Mouse (Mus musculus): Measurements from ENCODE around the gene Klhl22.

The Klhl22 gene

DNA sequence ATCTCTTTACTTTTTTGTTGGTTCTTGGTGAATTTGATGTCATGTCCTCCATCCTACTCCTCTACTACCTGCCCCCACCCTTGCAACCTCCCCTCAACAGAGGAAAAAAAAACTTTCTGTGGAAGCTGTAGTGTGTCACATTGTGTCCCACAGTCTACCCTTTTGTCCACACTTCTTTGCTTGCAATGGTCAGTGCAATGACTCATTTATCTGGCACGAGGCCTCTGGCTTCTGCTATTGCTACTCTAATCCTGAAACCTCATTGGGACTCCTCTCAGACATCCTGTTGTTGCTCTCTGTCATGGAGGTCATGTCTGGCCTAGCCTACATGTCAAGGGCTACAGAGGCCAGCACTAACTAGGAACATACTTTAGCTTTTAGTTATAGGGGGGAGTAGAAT, 5.7 kb upstream of the Klhl22 start:
- DNase-seq (ENCODE audit: low read depth in 2 of 2, low spot score in 2 of 2): no peak

DNA sequence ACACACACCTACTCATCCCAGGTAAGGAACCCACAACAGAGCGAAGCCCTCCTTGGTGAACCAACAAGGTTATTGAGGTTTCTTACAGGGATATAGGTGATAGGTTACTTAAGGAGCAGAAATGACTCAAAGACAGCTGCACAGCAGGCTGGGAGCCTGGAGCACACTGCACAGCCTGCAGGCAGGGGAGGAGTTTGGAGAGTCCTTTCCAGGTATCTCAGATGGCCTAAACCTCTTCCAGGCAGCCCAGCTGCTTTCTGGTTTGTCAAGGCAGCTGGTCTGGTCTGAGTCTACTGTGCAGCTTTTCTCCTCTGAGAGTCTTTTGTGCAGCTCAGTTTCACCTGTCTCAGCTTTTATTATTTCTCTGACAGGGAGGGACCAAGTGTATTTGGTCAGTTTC, 1.7 kb upstream of the Klhl22 start:
- DNase-seq (ENCODE audit: low read depth in 2 of 2, low spot score in 2 of 2): no peak

DNA sequence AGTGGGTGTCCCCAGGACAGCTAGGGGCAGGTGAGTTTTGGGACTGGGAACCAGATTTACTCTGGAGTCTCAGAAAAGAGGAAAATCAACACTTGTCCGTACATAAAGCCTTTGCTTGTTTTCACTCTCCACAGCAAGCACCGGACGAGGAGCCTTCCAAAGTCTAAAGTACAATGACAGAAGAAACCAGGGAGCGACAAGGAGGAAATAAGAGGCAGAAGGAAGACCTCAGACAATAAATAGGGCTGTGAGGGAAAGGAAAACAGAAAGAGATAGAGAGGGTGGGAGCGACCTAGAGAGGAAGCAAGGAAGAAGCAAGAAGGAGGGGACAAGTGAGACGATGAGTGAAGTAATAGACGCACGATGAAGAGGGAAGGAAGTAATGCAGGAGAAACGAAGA, 516 bp upstream of the Klhl22 start:
- DNase-seq (ENCODE audit: low read depth in 2 of 2, low spot score in 2 of 2): no peak

DNA sequence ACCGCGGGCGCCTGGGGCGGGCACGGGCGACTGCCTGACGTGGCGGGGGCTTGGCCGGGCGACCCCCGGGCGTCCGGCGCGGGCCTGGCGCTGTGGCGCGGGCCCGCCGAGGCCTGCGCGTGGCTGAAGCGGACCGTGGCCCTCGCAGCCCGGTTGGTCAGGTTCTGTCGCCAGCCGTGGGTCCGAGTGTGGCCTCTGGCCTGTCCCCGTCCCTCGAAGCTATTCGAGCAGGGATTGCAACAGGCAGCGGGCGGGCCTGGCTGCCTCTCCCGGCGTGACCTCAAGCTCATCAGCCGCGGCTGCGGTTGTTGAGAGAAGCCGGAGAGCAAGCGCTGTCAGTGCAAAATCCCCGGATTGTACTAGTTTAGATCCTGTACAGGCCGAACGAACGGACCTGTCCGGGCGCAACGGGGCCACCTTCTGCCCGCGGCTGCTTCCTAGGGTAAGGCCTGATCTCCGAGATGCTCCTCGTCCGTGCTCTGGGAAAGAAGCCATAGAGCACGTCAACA, 449 bp downstream of the Klhl22 start:
- DNase-seq (ENCODE audit: low read depth in 2 of 2, low spot score in 2 of 2): peak; percentile 10 to 18

DNA sequence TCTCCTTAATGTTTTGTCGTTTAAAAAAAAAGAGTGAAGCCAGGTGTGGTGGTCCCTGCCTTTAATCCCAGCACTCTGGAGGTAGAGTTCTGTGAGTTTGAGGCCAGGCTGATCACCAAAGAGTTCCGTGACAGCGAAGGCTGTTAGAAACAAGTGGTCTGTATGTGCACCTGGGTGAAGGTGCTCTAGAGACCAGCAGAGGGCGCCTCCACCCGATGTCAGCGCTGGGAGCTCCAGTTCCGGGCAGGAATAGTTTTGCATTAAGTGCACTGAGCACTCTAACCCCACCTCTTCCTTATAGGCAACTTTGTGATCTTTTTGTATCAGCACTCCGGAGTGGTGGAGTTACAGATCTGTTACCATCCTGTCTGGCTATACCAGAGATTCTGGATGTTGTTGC, 1.2 kb downstream of the Klhl22 start:
- peak; percentile 11 to 30 for DNase-seq (ENCODE audit: low read depth in 2 of 2, low spot score in 2 of 2)

DNA sequence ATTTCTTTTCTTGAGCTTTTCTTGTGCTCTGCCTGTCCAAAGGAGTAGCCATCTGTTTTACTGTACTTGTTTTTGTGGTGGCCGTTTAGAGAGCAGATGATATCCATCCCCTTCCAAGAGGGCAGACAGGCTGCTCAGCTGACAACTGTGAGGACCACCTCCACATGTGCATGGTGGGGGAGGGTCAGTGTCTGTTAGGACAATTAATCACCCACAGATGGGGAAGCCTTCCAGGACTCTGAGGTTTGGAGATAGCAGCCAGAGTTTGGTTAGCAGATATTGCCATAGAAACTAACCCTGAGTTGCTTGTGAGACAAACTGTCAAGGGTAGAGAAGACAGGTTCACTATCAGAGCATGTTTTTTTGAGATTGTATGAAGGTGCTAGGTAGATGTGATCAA, 1.7 kb downstream of the Klhl22 start:
- no peak for DNase-seq (ENCODE audit: low read depth in 2 of 2, low spot score in 2 of 2)

DNA sequence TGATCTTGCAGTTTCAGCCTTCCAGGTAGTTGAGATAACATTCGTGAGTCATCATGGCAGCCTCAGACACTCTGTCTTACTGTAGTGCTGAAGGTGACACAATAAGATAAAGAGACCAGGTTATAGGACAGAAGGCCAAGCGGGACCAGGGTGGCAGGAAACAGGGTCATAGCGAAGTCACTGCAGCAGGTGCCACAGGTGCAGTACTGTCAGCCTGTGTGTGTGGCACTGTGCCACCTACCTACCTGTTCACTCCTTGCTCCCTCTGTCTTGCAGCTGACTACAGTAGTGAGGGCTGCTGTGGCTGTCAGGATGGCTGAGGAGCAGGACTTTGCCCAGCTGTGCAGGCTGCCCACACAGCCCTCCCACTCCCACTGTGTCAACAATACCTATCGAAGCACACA, 4.7 kb downstream of the Klhl22 start:
- DNase-seq (ENCODE audit: low read depth in 2 of 2, low spot score in 2 of 2): no peak

DNA sequence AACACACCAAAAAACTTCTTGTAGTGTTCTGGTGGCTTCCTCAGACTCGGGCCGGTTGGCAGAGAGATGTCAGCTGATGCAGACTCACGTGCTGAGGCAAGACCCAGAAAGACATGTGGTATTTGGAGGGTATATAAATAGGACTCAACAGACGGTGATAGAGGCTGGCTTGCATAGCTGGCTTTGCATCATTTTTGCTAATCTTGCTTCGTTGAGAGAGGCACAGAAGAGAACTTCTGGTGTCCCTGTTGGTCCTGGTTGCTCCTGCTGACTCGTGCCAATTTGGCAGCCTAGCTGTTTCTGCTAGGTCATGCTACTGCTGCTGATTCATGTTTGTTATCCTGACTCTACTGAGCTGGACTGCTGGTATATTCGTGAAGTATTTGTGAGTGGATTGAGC, 9.4 kb downstream of the Klhl22 start:
- no peak for DNase-seq (ENCODE audit: low read depth in 2 of 2, low spot score in 2 of 2)

DNA sequence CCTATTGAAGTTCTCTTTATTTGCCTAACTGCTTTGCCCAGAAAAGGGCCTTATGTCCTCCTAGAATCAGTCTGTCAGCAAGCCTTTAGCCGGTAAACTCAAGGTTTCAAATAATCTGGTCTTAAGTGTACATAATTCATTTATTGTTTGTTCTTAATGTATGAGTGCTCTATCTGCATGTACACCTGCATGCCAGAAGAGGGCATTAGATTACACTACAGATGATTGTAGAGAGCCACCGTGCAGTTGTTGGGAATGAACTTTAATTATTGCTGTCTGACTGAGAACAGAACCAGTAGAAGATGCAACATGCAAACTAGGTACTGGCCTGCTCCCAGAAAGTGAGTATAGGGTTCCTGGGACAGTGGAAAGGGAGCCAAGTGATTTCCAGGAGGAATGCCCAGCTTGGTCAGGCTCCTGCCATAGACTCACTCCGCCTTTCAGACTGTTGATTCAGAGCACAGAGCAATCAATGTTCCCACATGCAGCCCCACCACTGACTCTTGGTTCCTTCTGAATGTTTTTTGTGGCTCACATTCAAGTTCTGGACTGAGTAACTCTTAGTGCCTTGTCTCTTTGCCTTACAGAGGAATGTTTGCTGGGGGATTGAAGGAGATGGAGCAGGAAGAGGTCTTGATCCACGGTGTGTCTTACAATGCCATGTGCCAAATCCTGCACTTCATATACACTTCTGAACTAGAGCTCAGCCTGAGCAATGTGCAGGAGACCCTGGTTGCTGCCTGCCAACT, 11.9 kb downstream of the Klhl22 start:
- no peak for DNase-seq (ENCODE audit: low read depth in 2 of 2, low spot score in 2 of 2)

DNA sequence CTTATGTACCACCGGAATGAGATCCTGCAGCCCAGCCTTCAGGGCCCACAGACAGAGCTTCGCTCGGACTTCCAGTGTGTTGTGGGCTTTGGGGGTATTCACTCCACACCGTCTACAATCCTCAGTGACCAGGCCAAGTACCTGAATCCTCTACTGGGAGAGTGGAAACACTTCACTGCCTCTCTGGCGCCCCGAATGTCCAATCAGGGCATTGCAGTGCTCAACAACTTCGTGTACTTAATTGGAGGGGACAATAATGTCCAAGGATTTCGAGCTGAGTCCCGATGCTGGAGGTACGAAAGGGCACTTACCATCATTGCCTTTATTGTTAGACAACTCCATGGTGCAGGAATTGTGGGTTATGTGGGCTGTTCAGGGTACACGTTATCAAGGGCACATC, 17.4 kb downstream of the Klhl22 start:
- DNase-seq (ENCODE audit: low read depth in 2 of 2, low spot score in 2 of 2): no peak

DNA sequence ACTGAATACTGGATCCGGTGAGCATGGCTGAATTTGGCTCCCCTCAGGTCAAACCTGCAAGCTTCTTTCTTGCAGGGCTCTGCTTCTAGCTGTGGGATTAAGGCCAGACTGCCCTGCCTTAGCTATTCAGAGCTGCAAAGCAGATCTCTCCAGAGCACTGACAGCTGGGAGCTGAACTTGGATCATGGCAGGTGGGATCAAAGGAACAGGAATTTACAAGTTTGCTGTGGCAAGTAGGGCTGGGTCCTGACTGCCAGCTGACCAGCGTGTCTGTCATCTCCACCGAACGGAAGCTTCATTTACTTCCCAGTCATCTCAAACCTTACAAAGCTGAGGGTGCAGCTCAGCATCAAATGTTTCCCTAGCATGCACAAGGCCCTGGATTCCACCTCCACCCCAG, 18.8 kb downstream of the Klhl22 start:
- DNase-seq (ENCODE audit: low read depth in 2 of 2, low spot score in 2 of 2): no peak

DNA sequence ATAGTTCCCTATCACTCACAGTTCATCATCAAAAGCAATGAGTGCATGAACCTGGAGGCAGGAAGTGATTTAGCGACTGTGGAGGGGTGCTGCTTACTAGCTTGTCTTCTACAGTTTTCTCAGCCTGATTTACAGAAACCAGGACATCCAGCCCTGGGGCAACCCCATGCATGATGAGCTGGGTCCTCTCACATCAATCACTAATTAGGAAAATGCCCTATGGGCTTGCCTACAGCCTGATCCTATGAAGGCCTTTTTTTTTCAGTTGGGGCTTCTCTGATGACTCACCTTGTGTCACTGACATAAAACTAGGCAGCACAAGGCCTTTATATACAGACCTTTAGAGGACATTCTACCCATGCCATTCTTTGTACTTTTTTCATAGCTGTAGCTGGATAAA, 20.3 kb downstream of the Klhl22 start:
- DNase-seq (ENCODE audit: low read depth in 2 of 2, low spot score in 2 of 2): no peak

DNA sequence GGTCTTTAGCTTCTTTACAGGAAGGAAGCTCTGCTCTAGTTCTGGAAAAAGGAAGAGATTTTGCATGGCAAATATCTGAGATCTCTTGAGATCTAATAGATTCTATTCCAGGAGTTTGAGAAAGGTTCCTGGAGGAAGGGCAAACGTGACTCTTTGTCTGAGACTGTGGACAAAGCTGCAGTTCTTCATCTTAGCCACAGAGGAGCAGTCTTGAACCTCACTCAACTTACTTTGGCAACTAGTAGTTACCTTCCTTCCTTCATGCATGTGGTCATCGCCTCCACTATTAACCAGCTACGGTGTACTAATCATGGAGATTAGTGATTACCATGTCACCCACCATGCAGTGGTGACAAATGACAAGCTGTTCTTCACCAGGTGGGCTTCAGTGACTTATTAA, 25.9 kb downstream of the Klhl22 start:
- DNase-seq (ENCODE audit: low read depth in 2 of 2, low spot score in 2 of 2): no peak

DNA sequence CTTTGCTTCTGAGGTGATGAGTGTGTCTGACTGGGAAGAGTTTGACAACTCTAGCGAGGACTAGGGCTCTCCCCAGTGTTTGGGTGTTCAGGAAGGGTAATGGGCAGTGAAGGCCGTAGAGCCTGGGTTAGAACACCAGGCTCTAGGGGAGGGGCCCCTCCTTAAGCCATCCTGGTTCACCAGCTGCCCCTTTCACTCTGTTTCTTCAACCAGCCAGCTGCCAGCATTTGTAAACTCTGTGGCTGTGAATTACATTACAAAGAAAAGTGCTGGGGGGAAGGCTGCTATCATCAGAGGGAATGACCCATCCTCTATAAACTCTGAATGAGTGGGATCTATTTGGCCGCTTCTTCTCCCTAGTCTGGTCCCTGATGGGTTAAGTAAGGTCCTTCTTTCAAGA, 33.3 kb downstream of the Klhl22 start:
- no peak for DNase-seq (ENCODE audit: low read depth in 2 of 2, low spot score in 2 of 2)

DNA sequence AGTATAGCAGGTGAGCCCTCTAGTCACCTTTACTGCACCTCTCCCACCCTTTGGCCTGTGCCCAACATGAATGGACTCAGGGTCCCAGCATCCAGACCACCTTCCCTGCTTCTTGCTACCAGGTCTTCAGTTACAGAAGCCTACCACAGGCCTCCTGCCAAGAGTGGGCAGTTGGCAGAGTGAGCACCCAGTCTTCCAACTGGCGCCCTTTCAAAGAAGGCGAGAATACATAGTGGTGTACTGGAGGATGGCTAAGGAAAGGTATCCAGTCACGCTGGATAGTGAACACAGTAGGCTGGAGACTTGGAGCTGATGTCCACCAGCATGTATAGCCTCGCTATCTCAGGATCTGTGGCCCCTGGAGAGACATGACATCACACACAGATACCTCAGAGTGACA, 34.6 kb downstream of the Klhl22 start:
- DNase-seq (ENCODE audit: low read depth in 2 of 2, low spot score in 2 of 2): no peak

DNA sequence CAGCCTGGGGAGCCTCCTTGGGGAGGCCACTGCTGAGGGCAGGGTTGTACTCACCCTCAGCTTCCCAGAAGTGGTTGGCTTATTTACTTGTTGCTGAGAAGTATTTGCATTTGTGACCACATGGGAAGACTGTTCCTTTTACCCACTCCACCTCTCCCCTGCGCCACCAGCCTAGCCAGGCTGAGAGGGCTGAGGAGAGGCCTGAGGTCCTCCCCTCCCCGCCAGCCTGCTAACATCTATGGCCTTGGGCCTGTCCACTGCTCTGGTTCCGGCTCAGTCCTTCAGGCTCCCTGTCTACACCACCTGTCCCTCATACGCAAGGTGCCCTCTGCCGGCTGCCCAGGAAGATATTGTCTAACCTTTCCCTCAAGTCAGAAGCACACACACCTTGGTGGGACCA, 36.2 kb downstream of the Klhl22 start:
- DNase-seq (ENCODE audit: low read depth in 2 of 2, low spot score in 2 of 2): no peak

DNA sequence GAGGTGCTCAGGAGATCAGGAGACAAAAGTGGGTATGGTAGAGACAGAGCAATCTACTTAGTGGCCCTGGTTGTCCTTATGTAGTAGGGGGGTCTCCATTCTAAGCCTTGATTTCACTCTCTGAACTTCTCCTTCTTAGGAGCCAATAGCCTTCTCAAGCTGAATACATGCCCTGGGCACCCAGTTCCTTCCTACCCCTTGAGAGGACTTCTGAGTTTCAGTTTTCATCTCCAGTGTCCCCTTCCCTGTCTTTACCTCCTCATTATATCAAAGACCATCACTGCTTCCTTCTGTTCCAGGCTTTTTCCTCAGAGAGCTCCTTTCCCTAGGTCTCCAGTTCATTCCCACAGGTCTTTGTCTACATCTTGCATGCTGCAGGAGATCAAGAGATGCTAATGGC, 37.1 kb downstream of the Klhl22 start:
- DNase-seq (ENCODE audit: low read depth in 2 of 2, low spot score in 2 of 2): no peak

DNA sequence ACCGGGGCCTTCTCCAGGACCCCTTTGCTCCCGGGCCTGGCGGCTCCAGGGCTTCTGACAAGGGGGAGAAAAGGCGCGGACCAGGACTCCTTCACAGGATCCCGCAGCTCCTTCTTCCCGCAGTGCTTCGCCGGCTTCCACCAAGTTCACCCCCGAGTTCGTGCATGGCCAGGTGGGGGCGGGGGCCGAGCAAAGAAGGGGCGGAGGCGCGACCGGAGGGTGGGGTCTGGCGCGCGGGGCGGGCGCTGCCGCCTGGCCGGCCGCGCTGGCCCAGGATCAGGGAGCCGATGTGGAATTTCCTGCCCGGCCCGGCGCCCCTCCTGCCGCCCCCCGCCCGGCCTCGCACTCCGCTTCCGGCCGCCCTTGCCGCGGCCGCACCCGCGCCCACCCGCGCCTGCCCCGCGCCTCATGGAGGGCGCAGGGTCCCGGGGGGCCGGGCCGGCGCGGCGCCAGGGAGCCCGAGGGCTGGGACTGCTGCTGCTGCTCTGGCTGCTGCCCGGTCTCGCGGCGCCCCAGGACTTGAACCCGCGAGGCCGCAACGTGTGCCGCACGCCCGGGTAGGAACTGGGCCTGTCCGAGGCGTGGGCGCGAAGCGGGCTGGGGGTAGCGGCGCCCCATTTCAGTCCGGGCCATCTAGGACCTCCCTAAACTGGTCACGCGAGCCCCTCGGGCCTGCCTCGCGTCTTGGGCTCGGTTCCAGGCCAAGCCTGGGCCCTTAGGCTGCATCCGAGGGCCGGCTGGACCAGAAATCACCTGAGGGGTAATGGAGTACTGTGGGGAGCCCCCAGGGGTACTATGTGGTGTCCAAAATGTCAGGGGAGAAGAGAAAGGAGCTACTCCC, 37.8 kb downstream of the Klhl22 start, which contains the start of gene Scarf2:
Gene Scarf2 (plus strand): TSS at position 312 of the 841 bp plus-strand sequence.
- no peak for DNase-seq (ENCODE audit: low read depth in 2 of 2, low spot score in 2 of 2)

DNA sequence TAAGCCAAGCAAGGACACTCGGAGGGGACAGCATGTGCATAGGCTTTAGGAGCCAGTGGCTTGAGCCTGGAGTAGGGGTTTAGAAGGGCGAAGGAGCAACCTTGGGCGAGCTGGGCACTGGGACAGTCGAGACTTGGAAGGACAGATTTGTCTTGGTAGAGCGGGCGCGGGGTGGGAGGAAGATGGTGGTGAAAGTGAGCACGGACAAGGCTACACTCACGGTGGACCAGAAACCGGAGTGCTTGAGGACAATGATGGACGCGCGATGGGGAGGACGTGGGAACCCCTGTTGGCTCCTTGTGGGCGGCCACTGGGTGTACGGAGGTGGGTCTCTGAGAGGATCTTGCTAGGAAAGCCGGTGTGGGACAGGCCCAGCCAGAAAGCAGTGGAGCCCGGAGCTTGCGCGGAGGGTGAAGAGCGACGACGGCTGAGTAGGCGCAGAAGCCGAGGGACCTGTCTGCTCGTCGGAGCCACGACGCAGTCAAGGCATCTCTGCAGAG, 38.4 kb downstream of the Klhl22 start:
- DNase-seq (ENCODE audit: low read depth in 2 of 2, low spot score in 2 of 2): no peak

DNA sequence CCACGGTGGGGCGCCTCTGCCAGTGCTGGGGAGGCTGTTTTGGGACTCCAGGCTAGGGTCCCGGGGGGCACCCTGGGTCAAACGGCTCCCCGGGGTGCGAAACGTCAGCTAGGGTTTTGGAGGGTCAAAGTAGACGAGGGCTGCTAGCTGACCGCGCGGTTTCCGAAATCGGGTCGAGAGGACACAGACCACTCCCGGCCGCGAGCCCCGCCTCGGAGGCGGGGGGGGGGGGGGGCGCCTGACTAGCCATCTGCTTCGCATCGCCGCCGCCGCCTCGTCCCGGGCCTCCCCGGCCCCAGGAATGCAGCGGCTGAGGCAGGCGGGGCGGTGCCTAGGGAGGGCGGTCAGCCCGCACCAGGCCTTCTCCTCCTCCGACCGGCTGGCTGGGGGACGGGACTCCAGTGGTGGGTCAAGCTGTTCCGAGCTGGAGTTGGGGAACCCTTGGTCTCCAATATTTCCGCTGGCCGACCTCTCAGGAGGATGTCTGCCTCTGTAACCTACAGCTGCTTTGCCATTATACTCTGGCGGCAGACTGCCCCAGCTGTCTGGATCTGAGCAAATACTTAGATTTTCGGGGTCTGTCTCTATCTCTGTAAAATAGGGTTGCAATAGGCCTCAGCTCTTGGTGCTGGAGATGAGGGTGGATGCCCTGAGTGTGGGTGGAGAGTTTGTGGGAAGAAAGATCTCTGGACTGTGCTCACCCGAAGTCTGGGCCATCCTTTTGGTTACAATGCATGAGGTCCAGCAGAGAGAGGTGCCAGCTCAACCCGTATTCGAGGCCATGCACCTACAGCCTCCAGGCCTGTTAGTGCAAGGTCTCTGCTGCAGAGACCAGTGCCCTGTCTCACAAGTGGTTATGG, 39.1 kb downstream of the Klhl22 start:
- no peak for DNase-seq (ENCODE audit: low read depth in 2 of 2, low spot score in 2 of 2)

DNA sequence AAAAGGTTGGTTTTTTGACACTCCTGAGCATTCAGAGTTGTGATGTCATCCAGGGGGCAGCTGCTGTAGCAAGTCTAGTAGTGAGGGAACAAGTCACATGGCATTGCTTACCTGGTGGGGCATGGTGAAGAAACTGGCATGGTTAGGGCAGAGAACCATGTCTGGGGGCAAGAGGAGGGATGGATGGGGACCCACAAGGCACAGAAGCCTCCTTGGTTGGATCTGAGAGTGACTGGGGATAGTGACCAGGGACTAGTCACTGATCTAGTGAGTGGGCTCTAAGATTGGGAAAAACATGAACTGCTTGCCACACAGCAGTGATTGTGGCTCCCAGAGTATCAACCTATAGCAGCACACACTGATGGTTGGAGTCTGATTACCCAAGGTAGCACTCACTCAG, 40.2 kb downstream of the Klhl22 start:
- DNase-seq (ENCODE audit: low read depth in 2 of 2, low spot score in 2 of 2): no peak

Data from CD8-positive naive resting alpha-beta T cell, adult 2 months (primary cell).